Mouse (Mus musculus): Measurements from ENCODE around the gene Tbc1d16. TPM values are rescaled to one million over a fixed set of nuclear protein-coding genes. Genes with fewer than 3 reads are reported as not detected.

Gene Tbc1d16
- polyA plus RNA-seq, 1 experiment: 3.9 TPM

- TF ChIP-seq CTCF (IDR thresholded peaks at IDR 0.05; ENCODE audit: extremely low read depth, insufficient read depth, insufficient read length, insufficient replicate concordance) (no peak), POLR2A (IDR thresholded peaks at IDR 0.05; ENCODE audit: low read depth, low read length) (no peak)
- Histone ChIP-seq H3K27ac (ENCODE audit: insufficient read depth, low read length) (no peak overlapping the region), H3K4me3 (ENCODE audit: extremely low read depth, insufficient read depth, insufficient read length) (no peak overlapping the region), H3K27me3 (ENCODE audit: control insufficient read depth, insufficient read depth, low read length) (no peaks in the 10 kb centered on the region), H3K36me3 (ENCODE audit: control insufficient read depth, insufficient read depth, low read length) (no peaks in the 10 kb centered on the region), H3K4me1 (ENCODE audit: control insufficient read depth, insufficient read depth, insufficient read length) (peaks cover 6% of the 10 kb centered on the region)
- no peak for DNase-seq (ENCODE audit: low read depth in 1 of 2, low spot score in 2 of 2)
- WGBS: 87% methylated on average over 30 of the region's 30 CpGs
Observed at GRCm38 (mm10) chr11:119155638-119156480, 72.4 kb downstream of the Tbc1d16 start.

DNA sequence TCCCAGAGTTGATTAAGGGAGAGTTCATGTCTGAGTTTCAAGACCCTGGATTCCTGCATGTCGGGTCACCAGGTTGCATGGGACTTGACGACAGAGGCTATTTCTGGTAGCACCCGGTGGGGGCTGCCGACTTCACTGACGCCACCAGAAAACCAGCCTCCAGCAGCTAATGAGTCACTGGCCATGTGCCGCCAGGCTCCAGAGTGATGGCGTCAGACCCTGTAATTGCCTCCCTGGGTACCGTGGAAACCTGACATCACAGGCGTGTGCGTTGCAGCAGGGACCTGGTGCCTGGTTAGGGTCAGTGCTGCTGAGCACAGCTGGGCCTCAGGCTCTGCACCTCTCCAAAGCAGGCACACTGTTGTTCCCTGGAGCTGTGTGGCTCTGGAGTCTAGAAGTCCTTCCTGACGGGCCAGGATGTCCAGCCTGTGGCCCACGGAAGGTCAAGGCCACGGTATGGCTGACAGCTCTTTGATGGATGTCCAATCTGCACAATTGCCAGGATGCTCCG lies 75.9 kb downstream of the Tbc1d16 start:
- TF ChIP-seq POLR2A (IDR thresholded peaks at IDR 0.05; ENCODE audit: low read depth, low read length) (no peak), CTCF (IDR thresholded peaks at IDR 0.05; ENCODE audit: extremely low read depth, insufficient read depth, insufficient read length, insufficient replicate concordance) (no peak)
- 88% methylated on average over 14 of the region's 14 CpGs for WGBS
- DNase-seq (ENCODE audit: low read depth in 1 of 2, low spot score in 2 of 2): no peak
- H3K27me3 ChIP-seq (ENCODE audit: control insufficient read depth, insufficient read depth, low read length): no peaks in the 10 kb centered on the region
- no peak overlapping the region for H3K4me3 ChIP-seq (ENCODE audit: extremely low read depth, insufficient read depth, insufficient read length)
- peaks cover 15% of the 10 kb centered on the region; the same call in 1 of the 2 replicates for H3K4me1 ChIP-seq (ENCODE audit: control insufficient read depth, insufficient read depth, insufficient read length)
- H3K27ac ChIP-seq (ENCODE audit: insufficient read depth, low read length): no peak overlapping the region
- H3K36me3 ChIP-seq (ENCODE audit: control insufficient read depth, insufficient read depth, low read length): no peaks in the 10 kb centered on the region

DNA sequence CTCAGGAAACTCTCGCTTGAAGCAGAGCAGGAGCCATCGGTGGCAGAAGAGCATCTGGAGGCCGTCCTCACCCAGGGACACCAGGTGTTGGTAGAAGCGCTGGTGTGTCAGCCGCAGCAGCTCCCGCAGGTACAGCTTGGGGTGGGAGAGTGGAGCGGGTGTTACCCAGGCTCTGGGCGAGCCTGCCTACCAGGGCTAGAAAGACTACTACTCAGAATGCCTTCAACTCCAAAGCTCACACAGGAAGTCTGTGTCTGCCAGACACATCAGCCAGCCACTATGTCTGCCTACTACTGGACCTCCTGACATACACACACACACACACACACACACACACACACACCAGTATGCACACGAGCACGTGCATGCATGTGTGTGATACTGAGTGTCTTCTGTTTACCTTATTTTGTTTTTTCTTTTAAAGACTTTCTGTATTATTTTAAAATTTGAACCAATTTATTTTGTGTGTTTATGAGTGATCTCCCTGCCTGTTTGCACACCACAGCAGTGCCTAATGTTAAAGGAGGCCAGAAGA lies 77.2 kb downstream of the Tbc1d16 start:
- TF ChIP-seq CTCF (IDR thresholded peaks at IDR 0.05; ENCODE audit: extremely low read depth, insufficient read depth, insufficient read length, insufficient replicate concordance) (no peak), POLR2A (IDR thresholded peaks at IDR 0.05; ENCODE audit: low read depth, low read length) (no peak)
- H3K27me3 ChIP-seq (ENCODE audit: control insufficient read depth, insufficient read depth, low read length): no peaks in the 10 kb centered on the region
- no peak for DNase-seq (ENCODE audit: low read depth in 1 of 2, low spot score in 2 of 2)
- no peaks in the 10 kb centered on the region for H3K36me3 ChIP-seq (ENCODE audit: control insufficient read depth, insufficient read depth, low read length)
- H3K4me3 ChIP-seq (ENCODE audit: extremely low read depth, insufficient read depth, insufficient read length): no peak overlapping the region
- H3K27ac ChIP-seq (ENCODE audit: insufficient read depth, low read length): peak overlapping the region; percentile 35; the same call in 1 of the 2 replicates
- 68% methylated on average over 10 of the region's 10 CpGs for WGBS
- H3K4me1 ChIP-seq (ENCODE audit: control insufficient read depth, insufficient read depth, insufficient read length): peaks cover 15% of the 10 kb centered on the region; the same call in 1 of the 2 replicates

DNA sequence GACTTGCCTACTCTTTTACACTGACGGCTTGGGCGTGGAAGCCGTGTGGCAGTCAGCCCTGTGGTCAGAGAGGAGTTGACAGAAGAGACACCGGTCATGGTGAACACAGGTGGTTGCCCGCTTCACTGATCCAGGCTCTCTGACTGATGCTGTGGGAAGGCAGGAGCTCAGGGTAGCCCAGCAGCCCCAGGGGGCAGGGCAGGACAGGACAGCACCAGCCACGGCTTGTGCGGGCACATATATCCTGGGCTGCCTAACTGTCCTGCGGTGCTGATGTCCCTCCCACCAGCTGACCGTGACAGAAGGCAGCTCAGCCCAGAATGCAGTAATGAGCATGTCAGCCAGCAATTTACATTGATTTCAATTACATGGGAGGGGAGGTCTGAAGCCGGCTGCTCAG lies 77.9 kb downstream of the Tbc1d16 start:
- TF ChIP-seq POLR2A (IDR thresholded peaks at IDR 0.05; ENCODE audit: low read depth, low read length) (no peak), CTCF (IDR thresholded peaks at IDR 0.05; ENCODE audit: extremely low read depth, insufficient read depth, insufficient read length, insufficient replicate concordance) (no peak)
- Histone ChIP-seq H3K27me3 (ENCODE audit: control insufficient read depth, insufficient read depth, low read length) (no peaks in the 10 kb centered on the region), H3K36me3 (ENCODE audit: control insufficient read depth, insufficient read depth, low read length) (no peaks in the 10 kb centered on the region), H3K4me1 (ENCODE audit: control insufficient read depth, insufficient read depth, insufficient read length) (peaks cover 15% of the 10 kb centered on the region; the same call in 1 of the 2 replicates), H3K4me3 (ENCODE audit: extremely low read depth, insufficient read depth, insufficient read length) (no peak overlapping the region), H3K27ac (ENCODE audit: insufficient read depth, low read length) (no peak overlapping the region)
- no peak for DNase-seq (ENCODE audit: low read depth in 1 of 2, low spot score in 2 of 2)
- WGBS: 43% methylated on average over 10 of the region's 10 CpGs

DNA sequence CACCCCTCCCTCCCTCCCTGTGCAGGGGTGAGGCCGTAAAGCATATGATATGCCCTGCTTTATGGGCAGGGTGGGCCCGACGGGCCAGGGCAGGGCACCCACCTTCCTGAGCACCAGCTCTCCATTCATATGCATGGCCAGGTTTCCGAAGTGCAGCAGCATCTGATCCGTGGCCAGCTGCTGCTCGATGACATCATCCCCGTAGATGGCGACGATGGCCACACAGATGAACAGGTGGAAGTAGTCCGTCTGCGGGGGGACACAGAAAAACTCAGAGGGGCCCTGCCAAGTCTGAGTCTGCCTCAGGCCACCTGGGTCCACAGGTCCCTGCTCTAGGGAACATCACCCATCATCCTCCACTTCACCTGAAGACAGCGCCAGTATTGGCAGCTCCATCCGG lies 79.5 kb downstream of the Tbc1d16 start:
- peaks cover 17% of the 10 kb centered on the region; the same call in 1 of the 2 replicates for H3K4me1 ChIP-seq (ENCODE audit: control insufficient read depth, insufficient read depth, insufficient read length)
- no peaks in the 10 kb centered on the region for H3K36me3 ChIP-seq (ENCODE audit: control insufficient read depth, insufficient read depth, low read length)
- TF ChIP-seq CTCF (IDR thresholded peaks at IDR 0.05; ENCODE audit: extremely low read depth, insufficient read depth, insufficient read length, insufficient replicate concordance) (no peak), POLR2A (IDR thresholded peaks at IDR 0.05; ENCODE audit: low read depth, low read length) (no peak)
- no peak overlapping the region for H3K4me3 ChIP-seq (ENCODE audit: extremely low read depth, insufficient read depth, insufficient read length)
- no peaks in the 10 kb centered on the region for H3K27me3 ChIP-seq (ENCODE audit: control insufficient read depth, insufficient read depth, low read length)
- WGBS: 94% methylated on average over 13 of the region's 13 CpGs
- DNase-seq (ENCODE audit: low read depth in 1 of 2, low spot score in 2 of 2): no peak
- no peak overlapping the region for H3K27ac ChIP-seq (ENCODE audit: insufficient read depth, low read length)

- peaks cover 19% of the 10 kb centered on the region; the same call in 1 of the 2 replicates for H3K4me1 ChIP-seq (ENCODE audit: control insufficient read depth, insufficient read depth, insufficient read length)
- no peak overlapping the region for H3K4me3 ChIP-seq (ENCODE audit: extremely low read depth, insufficient read depth, insufficient read length)
- no peaks in the 10 kb centered on the region for H3K27me3 ChIP-seq (ENCODE audit: control insufficient read depth, insufficient read depth, low read length)
- no peaks in the 10 kb centered on the region for H3K36me3 ChIP-seq (ENCODE audit: control insufficient read depth, insufficient read depth, low read length)
- DNase-seq (ENCODE audit: low read depth in 1 of 2, low spot score in 2 of 2): no peak
- WGBS: 84% methylated on average over 8 of the region's 8 CpGs
- TF ChIP-seq POLR2A (IDR thresholded peaks at IDR 0.05; ENCODE audit: low read depth, low read length) (no peak), CTCF (IDR thresholded peaks at IDR 0.05; ENCODE audit: extremely low read depth, insufficient read depth, insufficient read length, insufficient replicate concordance) (no peak)
- H3K27ac ChIP-seq (ENCODE audit: insufficient read depth, low read length): no peak overlapping the region
Observed at GRCm38 (mm10) chr11:119147153-119147552, 81.1 kb downstream of the Tbc1d16 start.

Data from spleen, adult 2 months (tissue).